Mouse (Mus musculus) forebrain, embryonic 10.5 days (tissue): ENCODE data around the gene Tacc2. TPM values are rescaled to one million over a fixed set of nuclear protein-coding genes. Genes with fewer than 3 reads are reported as not detected.

ENCODE experiments used
- polyA plus RNA-seq: library from polyadenylated mRNA; unstranded; fragments of >200 nt; fragmentation: Nextera tagmentation; extraction: Ambion mirVana; gene quantifications from 2 replicates; pipeline ENCODE4 v1.2.1, GENCODE M21; 2016

Tacc2 gene
- polyA plus RNA-seq, 1 experiment from 2014 or later: 40.3 TPM

Other genes starting within 250 kb of the Tacc2 start
- 52.4 and 53.3 TPM in 2 replicates for gene Ate1, start 57.1 kb upstream of the Tacc2 start, polyA plus RNA-seq
- gene Nsmce4a, start 4.3 kb upstream of the Tacc2 start, polyA plus RNA-seq: 197 and 203 TPM in 2 replicates
- gene Btbd16, start 196.6 kb downstream of the Tacc2 start, polyA plus RNA-seq: not detected in 2 replicates